Mouse (Mus musculus): ENCODE results near the gene Arhgap17. TPM values are rescaled to one million over a fixed set of nuclear protein-coding genes. Genes with fewer than 3 reads are reported as not detected.

Arhgap17 gene
- polyA plus RNA-seq, 1 experiment, result 51.0 TPM

- Histone ChIP-seq H3K4me1 (peaks cover 14% of the 10 kb centered on the region), H3K4me3 (replicated peaks) (no peak overlapping the region), H3K9me3 (no peaks in the 10 kb centered on the region), H3K36me3 (replicated peaks; ENCODE audit: low read length) (no peaks in the 10 kb centered on the region), H3K27me3 (replicated peaks) (no peaks in the 10 kb centered on the region)
- no peak for TF ChIP-seq FLI1 (IDR thresholded peaks at IDR 0.05; ENCODE audit: low read length)
- TF ChIP-seq GATA1 (IDR thresholded peaks at IDR 0.05; ENCODE audit: borderline replicate concordance, low read length), result no peak
Observed at GRCm38 (mm10) chr7:123238621-123239020, 131.1 kb downstream of the Arhgap17 start.

- H3K9me3 ChIP-seq, result no peaks in the 10 kb centered on the region
- H3K4me3 ChIP-seq (replicated peaks), result no peak overlapping the region
- H3K4me1 ChIP-seq, result peaks cover 10% of the 10 kb centered on the region
- no peaks in the 10 kb centered on the region for H3K27me3 ChIP-seq (replicated peaks)
- no peaks in the 10 kb centered on the region for H3K36me3 ChIP-seq (replicated peaks; ENCODE audit: low read length)
- TF ChIP-seq FLI1 (IDR thresholded peaks at IDR 0.05; ENCODE audit: low read length) (no peak), GATA1 (IDR thresholded peaks at IDR 0.05; ENCODE audit: borderline replicate concordance, low read length) (no peak)
Observed at GRCm38 (mm10) chr7:123235449-123235848, 134.3 kb downstream of the Arhgap17 start.

Other genes with a start within 250 kb of the Arhgap17 start
- gene Tnrc6a, start 246.0 kb downstream of the Arhgap17 start, polyA plus RNA-seq (2012; ENCODE audit: insufficient read depth, low replicate concordance), result 14.5 and 41.6 TPM in 2 replicates
- gene Slc5a11, start 155.1 kb downstream of the Arhgap17 start, polyA plus RNA-seq (2012; ENCODE audit: insufficient read depth, low replicate concordance), result not detected in 2 replicates
- 2.3 and 4.3 TPM in 2 replicates for gene Lcmt1, start 131 bp downstream of the Arhgap17 start, polyA plus RNA-seq (2012; ENCODE audit: insufficient read depth, low replicate concordance)
- gene Aqp8, start 92.4 kb upstream of the Arhgap17 start, polyA plus RNA-seq (2012; ENCODE audit: insufficient read depth, low replicate concordance), result not detected in 2 replicates
- gene Zkscan2, start 130.5 kb upstream of the Arhgap17 start, polyA plus RNA-seq (2012; ENCODE audit: insufficient read depth, low replicate concordance), result not detected in 2 replicates

Measured in megakaryocyte, embryonic 14.5 days (primary cell).